Mouse (Mus musculus): ENCODE results near the gene Dppa5a. TPM values are rescaled to one million over a fixed set of nuclear protein-coding genes. Genes with fewer than 3 reads are reported as not detected.
"Not testable (repeated sequence)": the region's sequence is repeated elsewhere in the genome, so short reads cannot be mapped to it uniquely, and the experiment has no call there.

Gene Dppa5a
- total RNA-seq (2014; rRNA removed) = not detected in 2 replicates
- not detected in 2 replicates for polyA plus RNA-seq (2012; rRNA removed)

GRCm38 (mm10) chr9:78367959-78368358 lies at the start of gene Dppa5a:
Gene Dppa5a, minus strand, starts transcription at chr9:78368177.
- H3K9ac ChIP-seq (ENCODE audit: low read depth, low read length); H3K27ac ChIP-seq (replicated peaks; ENCODE audit: insufficient read depth, low read depth, low read length); H3K36me3 ChIP-seq (ENCODE audit: control insufficient read depth, insufficient read depth, low read length); H3K27me3 ChIP-seq (ENCODE audit: control insufficient read depth, insufficient read depth, low read length); DNase-seq (ENCODE audit: extremely low read depth, low read depth, low spot score); H3K4me1 ChIP-seq (ENCODE audit: control insufficient read depth, insufficient read depth, low read length); H3K4me3 ChIP-seq (ENCODE audit: insufficient read depth, low read depth, low read length); H3K79me2 ChIP-seq (ENCODE audit: control insufficient read depth, insufficient read depth, low read length): not testable (repeated sequence)
- WGBS = 87% methylated on average over 16 of the region's 16 CpGs

- Histone ChIP-seq H3K27ac (replicated peaks; ENCODE audit: insufficient read depth, low read depth, low read length) (no peak overlapping the region), H3K4me3 (ENCODE audit: insufficient read depth, low read depth, low read length) (no peak overlapping the region), H3K36me3 (ENCODE audit: control insufficient read depth, insufficient read depth, low read length) (no peaks in the 10 kb centered on the region), H3K9ac (ENCODE audit: low read depth, low read length) (no peak overlapping the region), H3K27me3 (ENCODE audit: control insufficient read depth, insufficient read depth, low read length) (no peaks in the 10 kb centered on the region), H3K79me2 (ENCODE audit: control insufficient read depth, insufficient read depth, low read length) (no peaks in the 10 kb centered on the region), H3K4me1 (ENCODE audit: control insufficient read depth, insufficient read depth, low read length) (no peaks in the 10 kb centered on the region)
- no peak for DNase-seq (ENCODE audit: extremely low read depth, low read depth, low spot score)
- TF ChIP-seq POLR2A (IDR thresholded peaks at IDR 0.05; ENCODE audit: extremely low read depth, insufficient read depth, low read length) (no peak), CTCF (IDR thresholded peaks at IDR 0.05; ENCODE audit: low read depth, low read length) (no peak)
- WGBS = 86% methylated on average over 7 of the region's 7 CpGs
Observed at GRCm38 (mm10) chr9:78401596-78401995, 33.6 kb upstream of the Dppa5a start.

- no peaks in the 10 kb centered on the region for H3K79me2 ChIP-seq (ENCODE audit: control insufficient read depth, insufficient read depth, low read length)
- H3K4me3 ChIP-seq (ENCODE audit: insufficient read depth, low read depth, low read length) = no peak overlapping the region
- H3K36me3 ChIP-seq (ENCODE audit: control insufficient read depth, insufficient read depth, low read length) = no peaks in the 10 kb centered on the region
- peaks cover 7% of the 10 kb centered on the region for H3K27me3 ChIP-seq (ENCODE audit: control insufficient read depth, insufficient read depth, low read length)
- WGBS = 78% methylated on average over 5 of the region's 5 CpGs
- no peaks in the 10 kb centered on the region for H3K4me1 ChIP-seq (ENCODE audit: control insufficient read depth, insufficient read depth, low read length)
- H3K9ac ChIP-seq (ENCODE audit: low read depth, low read length) = no peak overlapping the region
- TF ChIP-seq CTCF (IDR thresholded peaks at IDR 0.05; ENCODE audit: low read depth, low read length) = no peak
- no peak for TF ChIP-seq POLR2A (IDR thresholded peaks at IDR 0.05; ENCODE audit: extremely low read depth, insufficient read depth, low read length)
- H3K27ac ChIP-seq (replicated peaks; ENCODE audit: insufficient read depth, low read depth, low read length) = no peak overlapping the region
- no peak for DNase-seq (ENCODE audit: extremely low read depth, low read depth, low spot score)
Observed at GRCm38 (mm10) chr9:78400570-78400969, 32.6 kb upstream of the Dppa5a start.

GRCm38 (mm10) chr9:78396517-78396916 lies 28.5 kb upstream of the Dppa5a start:
- no peak overlapping the region for H3K9ac ChIP-seq (ENCODE audit: low read depth, low read length)
- peaks cover 9% of the 10 kb centered on the region for H3K27me3 ChIP-seq (ENCODE audit: control insufficient read depth, insufficient read depth, low read length)
- H3K27ac ChIP-seq (replicated peaks; ENCODE audit: insufficient read depth, low read depth, low read length) = no peak overlapping the region
- WGBS = 66% methylated on average over 9 of the region's 9 CpGs
- TF ChIP-seq CTCF (IDR thresholded peaks at IDR 0.05; ENCODE audit: low read depth, low read length) (no peak), POLR2A (IDR thresholded peaks at IDR 0.05; ENCODE audit: extremely low read depth, insufficient read depth, low read length) (no peak)
- no peaks in the 10 kb centered on the region for H3K4me1 ChIP-seq (ENCODE audit: control insufficient read depth, insufficient read depth, low read length)
- no peak for DNase-seq (ENCODE audit: extremely low read depth, low read depth, low spot score)
- no peak overlapping the region for H3K4me3 ChIP-seq (ENCODE audit: insufficient read depth, low read depth, low read length)
- no peaks in the 10 kb centered on the region for H3K79me2 ChIP-seq (ENCODE audit: control insufficient read depth, insufficient read depth, low read length)
- H3K36me3 ChIP-seq (ENCODE audit: control insufficient read depth, insufficient read depth, low read length) = no peaks in the 10 kb centered on the region

DNA sequence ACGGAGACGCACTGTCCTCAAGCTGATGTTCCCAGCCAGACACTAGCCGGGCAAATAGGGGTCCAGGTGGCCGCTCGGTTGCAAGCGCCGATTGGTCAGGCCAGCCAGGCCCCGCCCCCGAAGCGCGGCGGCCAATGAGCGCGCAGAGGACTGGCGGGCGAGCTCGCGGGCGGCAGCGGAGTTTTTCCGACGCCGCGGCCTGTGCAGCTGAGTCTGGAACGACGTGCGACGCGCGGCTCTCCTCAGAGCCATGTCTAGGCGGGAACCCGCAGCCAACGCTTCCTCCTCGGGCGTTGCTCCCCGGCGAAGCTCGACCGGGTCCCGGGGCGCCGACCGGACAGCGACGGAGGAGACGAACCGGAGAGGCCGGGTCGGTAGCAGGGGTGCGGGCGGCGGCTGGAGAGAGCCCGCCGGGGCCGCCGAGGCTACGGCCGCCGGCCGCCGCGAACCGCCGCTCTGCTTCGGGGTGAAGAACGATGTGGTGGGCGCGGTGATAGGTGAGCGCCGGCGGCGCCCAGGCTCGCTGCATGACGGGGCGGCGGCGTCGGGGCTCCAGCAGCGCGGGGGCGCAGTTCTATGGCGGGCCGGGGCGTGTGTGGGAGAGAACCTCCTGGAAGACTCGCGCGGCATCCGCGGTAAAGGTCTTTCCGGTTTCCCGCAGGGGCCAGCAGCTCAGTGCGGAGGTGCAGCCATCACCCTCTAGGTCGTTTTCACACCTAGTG lies 27.8 kb upstream of the Dppa5a start, which contains the start of gene Ddx43:
TSS of gene Ddx43 (plus strand) at position 148 of the 722 bp plus-strand sequence.
- Histone ChIP-seq H3K27me3 (ENCODE audit: control insufficient read depth, insufficient read depth, low read length) (peaks cover 9% of the 10 kb centered on the region), H3K4me1 (ENCODE audit: control insufficient read depth, insufficient read depth, low read length) (no peaks in the 10 kb centered on the region), H3K4me3 (ENCODE audit: insufficient read depth, low read depth, low read length) (peak within 1 kb of the TSS; percentile 21; the same call in 1 of the 2 replicates), H3K9ac (ENCODE audit: low read depth, low read length) (no peak within 1 kb of the TSS), H3K36me3 (ENCODE audit: control insufficient read depth, insufficient read depth, low read length) (no peaks in the 10 kb centered on the region), H3K79me2 (ENCODE audit: control insufficient read depth, insufficient read depth, low read length) (no peaks in the 10 kb centered on the region), H3K27ac (replicated peaks; ENCODE audit: insufficient read depth, low read depth, low read length) (no peak within 1 kb of the TSS)
- DNase-seq (ENCODE audit: extremely low read depth, low read depth, low spot score) = no peak
- TF ChIP-seq POLR2A (IDR thresholded peaks at IDR 0.05; ENCODE audit: extremely low read depth, insufficient read depth, low read length) = no peak
- TF ChIP-seq CTCF (IDR thresholded peaks at IDR 0.05; ENCODE audit: low read depth, low read length) = no peak
- 6% methylated on average over 92 of the region's 93 CpGs for WGBS

- Histone ChIP-seq H3K36me3 (ENCODE audit: control insufficient read depth, insufficient read depth, low read length) (no peaks in the 10 kb centered on the region), H3K4me3 (ENCODE audit: insufficient read depth, low read depth, low read length) (no peak overlapping the region), H3K27me3 (ENCODE audit: control insufficient read depth, insufficient read depth, low read length) (peaks cover 9% of the 10 kb centered on the region), H3K9ac (ENCODE audit: low read depth, low read length) (no peak overlapping the region), H3K79me2 (ENCODE audit: control insufficient read depth, insufficient read depth, low read length) (no peaks in the 10 kb centered on the region), H3K27ac (replicated peaks; ENCODE audit: insufficient read depth, low read depth, low read length) (no peak overlapping the region), H3K4me1 (ENCODE audit: control insufficient read depth, insufficient read depth, low read length) (no peaks in the 10 kb centered on the region)
- TF ChIP-seq POLR2A (IDR thresholded peaks at IDR 0.05; ENCODE audit: extremely low read depth, insufficient read depth, low read length) (no peak), CTCF (IDR thresholded peaks at IDR 0.05; ENCODE audit: low read depth, low read length) (no peak)
- no peak for DNase-seq (ENCODE audit: extremely low read depth, low read depth, low spot score)
- WGBS = 39% methylated on average over 11 of the region's 11 CpGs
Observed at GRCm38 (mm10) chr9:78395244-78395629, 27.3 kb upstream of the Dppa5a start.

Data from liver, adult 2 months (tissue).